Mouse (Mus musculus) small intestine, adult 10 weeks (tissue): ENCODE measurements around the gene Tm9sf4. TPM values are rescaled to one million over a fixed set of nuclear protein-coding genes. Genes with fewer than 3 reads are reported as not detected.

Experiments
- polyA plus RNA-seq: library from polyadenylated mRNA; stranded (reverse); fragments of 350-450 nt; fragmentation: Illumina TruSeq; extraction: RNeasy Lipid Tissue Mini Kit (QIAGEN cat#74804); gene quantifications from one replicate; pipeline ENCODE4 v1.2.3, GENCODE M21; 2014; ENCODE audit warnings: low replicate concordance

Tm9sf4 gene
- 16.5 TPM for polyA plus RNA-seq

GRCm38 (mm10) chr2:153160844-153161683 lies at the start of gene Tm9sf4:
Gene Tm9sf4, plus strand, starts transcription at chr2:153161303.

GRCm38 (mm10) chr2:153224946-153225594 lies 64.0 kb downstream of the Tm9sf4 start, which contains the start of gene Tspyl3:
Gene Tspyl3, minus strand, starts transcription at chr2:153225441.

GRCm38 (mm10) chr2:153241250-153242014 lies 80.3 kb downstream of the Tm9sf4 start, which contains the start of the genes Plagl2 and Pofut1:
Gene Plagl2, minus strand, starts transcription at chr2:153241426.
Gene Pofut1, plus strand, starts transcription at chr2:153241533.

Other genes with a start within 250 kb of the Tm9sf4 start
- not detected for gene Mylk2, start 250.0 kb upstream of the Tm9sf4 start, polyA plus RNA-seq
- gene Foxs1, start 228.1 kb upstream of the Tm9sf4 start, polyA plus RNA-seq, result not detected
- gene Dusp15, start 209.6 kb upstream of the Tm9sf4 start, polyA plus RNA-seq, result not detected
- gene Ttll9, start 198.8 kb upstream of the Tm9sf4 start, polyA plus RNA-seq, result not detected
- gene Pdrg1, start 145.9 kb upstream of the Tm9sf4 start, polyA plus RNA-seq, result 18.2 TPM
- gene Xkr7, start 129.5 kb upstream of the Tm9sf4 start, polyA plus RNA-seq, result not detected
- gene Ccm2l, start 95.3 kb upstream of the Tm9sf4 start, polyA plus RNA-seq, result 0.52 TPM
- gene Hck, start 52.8 kb upstream of the Tm9sf4 start, polyA plus RNA-seq, result 0.71 TPM
- 1.2 TPM for gene Tspyl3, start 64.1 kb downstream of the Tm9sf4 start, polyA plus RNA-seq
- gene Plagl2, start 80.1 kb downstream of the Tm9sf4 start, polyA plus RNA-seq, result 15.3 TPM
- gene Pofut1, start 80.2 kb downstream of the Tm9sf4 start, polyA plus RNA-seq, result 10.2 TPM
- 9.2 TPM for gene Kif3b, start 130.1 kb downstream of the Tm9sf4 start, polyA plus RNA-seq
- 9.1 TPM for gene Asxl1, start 184.5 kb downstream of the Tm9sf4 start, polyA plus RNA-seq